Mouse (Mus musculus): ENCODE measurements around the gene 2510009E07Rik. TPM values are rescaled to one million over a fixed set of nuclear protein-coding genes. Genes with fewer than 3 reads are reported as not detected.
"Not testable (repeated sequence)": the region's sequence is repeated elsewhere in the genome, so short reads cannot be mapped to it uniquely, and the experiment has no call there.

2510009E07Rik gene
- total RNA-seq, 2 experiments from 2014 or later: 53.3 to 58.9 TPM

- DNase-seq (ENCODE audit: low spot score in 2 of 2): no peak
- intact Hi-C loops (cut with DNase I): no loop called here
These were observed 5.3 kb downstream of the 2510009E07Rik start for GRCm38 (mm10) chr16:21689141-21689540.

DNA sequence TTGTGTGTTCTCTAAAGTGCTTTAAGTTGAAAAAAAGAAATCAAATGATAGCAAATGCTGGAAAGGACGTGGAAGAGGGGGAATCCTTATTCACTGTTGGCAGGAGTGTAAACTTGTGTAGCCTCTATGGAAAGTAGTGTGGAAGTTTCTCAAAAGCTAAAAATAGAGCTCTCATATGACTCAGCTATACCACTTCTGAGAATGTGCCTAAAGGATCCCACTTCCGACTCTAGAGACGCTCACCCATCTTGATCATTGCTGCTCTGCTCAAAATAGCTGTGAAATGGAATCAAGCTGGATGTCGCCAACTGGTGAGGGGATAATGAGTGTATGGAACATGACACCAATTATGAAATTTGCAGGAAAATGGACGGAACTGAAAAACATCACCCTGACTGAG, 7.1 kb downstream of the 2510009E07Rik start:
- intact Hi-C loops (cut with DNase I): no loop called here
- DNase-seq (ENCODE audit: low spot score in 2 of 2): peak in 1 of 2 experiments; percentile 73

- intact Hi-C loops (cut with DNase I): no loop called here
- DNase-seq (ENCODE audit: low spot score in 2 of 2): no peak
These were observed 17.7 kb downstream of the 2510009E07Rik start for GRCm38 (mm10) chr16:21676791-21677190.

- DNase-seq (ENCODE audit: low spot score in 2 of 2); intact Hi-C loops (cut with DNase I): not testable (repeated sequence)
These were observed 20.8 kb downstream of the 2510009E07Rik start for GRCm38 (mm10) chr16:21673651-21674050.

- intact Hi-C loops (cut with DNase I); DNase-seq (ENCODE audit: low spot score in 2 of 2): not testable (repeated sequence)
These were observed 21.4 kb downstream of the 2510009E07Rik start for GRCm38 (mm10) chr16:21673046-21673445.

DNA sequence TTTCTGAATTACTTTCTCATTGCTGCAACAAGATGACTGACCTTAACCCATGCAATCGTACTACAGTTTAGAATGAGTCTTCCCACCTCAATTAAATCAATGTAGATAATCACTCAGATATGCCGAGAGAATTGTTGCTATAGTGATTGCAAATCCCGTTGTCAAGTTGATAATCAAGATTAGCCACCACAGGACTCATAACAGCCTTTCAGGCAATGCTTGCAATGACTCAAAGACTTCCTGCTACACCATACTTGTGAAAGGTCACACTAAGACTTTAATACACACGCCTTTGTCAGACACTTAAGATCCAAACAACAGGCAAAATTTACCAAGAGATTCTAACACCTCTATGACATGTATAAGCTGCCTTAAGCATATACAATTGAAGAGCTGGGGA, 22.6 kb downstream of the 2510009E07Rik start:
- no peak for DNase-seq (ENCODE audit: low spot score in 2 of 2)
- intact Hi-C loops (cut with DNase I): no loop called here

DNA sequence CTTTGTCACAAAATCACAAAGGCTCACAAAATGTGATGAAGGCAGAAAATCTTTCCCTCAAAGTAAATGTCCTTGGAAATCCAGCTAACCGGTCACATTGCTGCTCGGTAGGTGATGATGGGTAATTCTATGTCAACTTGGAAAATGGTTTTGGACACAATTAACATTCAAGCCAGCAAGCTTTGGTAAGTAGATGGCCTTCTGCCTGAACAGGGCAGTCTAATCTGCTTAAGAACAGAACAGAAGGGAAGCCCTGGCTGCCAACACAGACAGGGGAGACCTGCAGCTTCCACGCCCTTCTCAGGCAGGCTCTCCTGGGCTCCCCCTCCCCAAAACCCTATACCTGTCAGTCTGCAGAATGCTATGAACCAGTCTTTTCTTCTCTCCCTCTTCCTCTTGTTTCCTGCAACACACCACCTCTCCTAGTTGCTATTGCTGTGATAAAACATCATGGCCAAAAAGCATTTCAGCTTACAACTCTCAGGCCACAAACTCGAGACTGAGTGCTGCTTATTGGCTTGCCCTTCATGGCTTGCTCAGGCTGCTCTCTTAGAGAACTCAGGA, 29.0 kb downstream of the 2510009E07Rik start:
- DNase-seq (ENCODE audit: low spot score in 2 of 2): no peak
- intact Hi-C loops (cut with DNase I): no loop called here

- intact Hi-C loops (cut with DNase I): no loop called here
- no peak for DNase-seq (ENCODE audit: low spot score in 2 of 2)
These were observed 29.7 kb downstream of the 2510009E07Rik start for GRCm38 (mm10) chr16:21664633-21665363.

DNA sequence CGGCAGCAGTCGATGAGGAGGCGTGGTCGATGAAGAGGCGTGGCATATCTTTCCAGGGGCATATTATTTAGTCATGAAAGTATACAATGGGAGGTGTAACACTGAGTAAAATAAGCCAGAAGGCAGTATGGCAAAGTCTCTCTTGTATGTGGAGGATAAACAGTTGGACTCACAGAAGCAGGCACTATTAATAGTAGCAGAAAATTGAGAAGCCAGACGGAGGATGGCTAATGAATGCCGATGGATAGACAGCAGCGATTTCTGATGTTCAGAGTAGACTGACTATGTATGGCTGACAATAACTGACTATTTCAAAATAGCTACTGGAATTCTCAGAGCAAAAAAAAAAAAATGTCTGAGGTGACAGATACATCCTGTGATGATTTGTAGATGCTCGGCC, 38.5 kb downstream of the 2510009E07Rik start:
- intact Hi-C loops (cut with DNase I): no loop called here
- DNase-seq (ENCODE audit: low spot score in 2 of 2): no peak

DNA sequence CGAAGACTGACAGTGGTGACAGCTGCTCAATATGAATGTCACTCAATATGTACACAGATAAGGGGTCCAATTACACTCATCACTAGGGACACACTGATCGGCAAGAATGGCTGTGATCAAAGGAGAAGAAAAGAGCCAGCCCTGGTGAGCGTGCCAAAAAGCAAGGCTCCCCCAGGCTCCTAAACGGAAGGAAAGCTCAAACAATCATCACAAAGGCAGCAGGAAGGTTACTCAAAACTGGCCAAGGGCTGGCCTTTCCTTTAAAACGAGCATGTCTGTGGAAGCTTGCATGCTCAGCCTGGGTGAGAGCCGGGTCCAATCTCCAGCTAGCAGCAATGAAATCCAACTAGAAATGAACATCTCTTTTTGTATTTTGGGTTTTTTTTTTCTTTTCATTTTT, 39.2 kb downstream of the 2510009E07Rik start:
- no peak for DNase-seq (ENCODE audit: low spot score in 2 of 2)
- intact Hi-C loops (cut with DNase I): no loop called here

GRCm38 (mm10) chr16:21654384-21654783, 40.1 kb downstream of the 2510009E07Rik start:
- DNase-seq (ENCODE audit: low spot score in 2 of 2): no peak
- intact Hi-C loops (cut with DNase I): loop anchor here (5.0 kb wide), 1 partner anchor 38 kb away; the partner anchor contains the start of gene 2510009E07Rik

- no peak for DNase-seq (ENCODE audit: low spot score in 2 of 2)
- intact Hi-C loops (cut with DNase I): loop anchor here (5.0 kb wide), 1 partner anchor 39 kb away; the partner anchor contains the start of gene 2510009E07Rik
These were observed 41.3 kb downstream of the 2510009E07Rik start for GRCm38 (mm10) chr16:21653151-21653550.

DNA sequence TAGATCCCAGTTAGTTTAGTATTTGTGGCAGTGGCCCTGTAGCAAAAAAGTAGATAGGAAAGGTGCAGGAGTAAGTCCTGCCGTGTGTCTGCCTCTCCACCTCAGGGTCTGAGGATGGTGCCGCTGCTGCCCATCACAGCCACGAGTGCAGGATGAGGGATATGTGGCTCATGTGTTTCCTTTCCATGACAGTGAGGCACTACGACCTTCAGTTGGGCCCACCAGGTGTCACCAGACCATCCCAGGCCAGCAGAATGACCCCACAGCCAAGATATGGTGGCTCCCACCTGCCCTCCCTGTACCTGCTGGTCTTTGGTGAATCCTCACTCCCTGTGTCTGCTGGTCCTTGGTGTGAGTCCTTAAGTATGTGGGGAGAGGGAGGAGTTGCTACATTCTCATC, 43.3 kb downstream of the 2510009E07Rik start:
- intact Hi-C loops (cut with DNase I): loop anchor here (5.0 kb wide), 1 partner anchor 41 kb away; the partner anchor contains the start of gene 2510009E07Rik
- no peak for DNase-seq (ENCODE audit: low spot score in 2 of 2)

DNA sequence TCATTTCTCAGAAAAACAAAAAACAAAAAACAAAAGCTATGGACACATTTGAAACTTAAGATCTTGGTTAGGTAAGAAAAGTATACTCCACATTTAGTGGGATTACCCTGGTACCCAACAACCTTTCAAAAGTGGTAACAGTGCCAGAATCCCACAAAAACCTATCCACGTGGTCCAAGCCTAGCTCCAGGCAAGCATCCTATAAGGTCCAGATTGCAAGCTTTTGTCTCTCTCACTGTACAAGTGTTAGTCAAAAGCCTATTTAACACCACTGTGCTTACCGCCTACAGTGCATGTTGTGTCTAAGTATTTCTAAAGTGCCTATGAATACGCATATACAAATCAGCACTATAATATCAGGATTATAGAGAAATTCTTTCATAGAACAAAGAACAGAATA, 44.2 kb downstream of the 2510009E07Rik start:
- peak in 1 of 2 experiments; percentile 34 for DNase-seq (ENCODE audit: low spot score in 2 of 2)
- intact Hi-C loops (cut with DNase I): loop anchor here (5.0 kb wide), 1 partner anchor 42 kb away; the partner anchor contains the start of gene 2510009E07Rik

DNA sequence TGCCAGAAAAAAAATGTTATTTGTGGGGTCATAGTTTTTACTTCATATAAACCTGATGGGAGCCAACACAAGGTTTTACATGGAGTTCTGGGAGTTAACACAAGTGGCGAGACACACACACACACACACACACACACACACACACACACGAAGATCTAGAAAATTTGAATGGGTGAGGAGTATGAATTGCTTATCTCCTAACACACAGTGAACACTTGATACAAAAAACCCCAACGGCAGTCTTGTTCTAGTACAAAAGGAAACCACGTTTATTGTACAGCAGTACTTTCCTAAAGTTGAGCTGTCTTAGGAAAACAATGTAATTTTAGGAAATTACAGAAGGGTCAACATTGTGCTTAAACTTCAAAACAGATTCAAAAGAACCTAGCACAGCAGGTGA, 45.7 kb downstream of the 2510009E07Rik start:
- intact Hi-C loops (cut with DNase I): no loop called here
- no peak for DNase-seq (ENCODE audit: low spot score in 2 of 2)

- intact Hi-C loops (cut with DNase I): no loop called here
- no peak for DNase-seq (ENCODE audit: low spot score in 2 of 2)
These were observed 48.0 kb downstream of the 2510009E07Rik start for GRCm38 (mm10) chr16:21646496-21646895.

GRCm38 (mm10) chr16:21645915-21646314, 48.5 kb downstream of the 2510009E07Rik start:
- intact Hi-C loops (cut with DNase I): no loop called here

GRCm38 (mm10) chr16:21644574-21644973, 49.9 kb downstream of the 2510009E07Rik start:
- no peak for DNase-seq (ENCODE audit: low spot score in 2 of 2)
- intact Hi-C loops (cut with DNase I): no loop called here

More at GRCm38 (mm10) chr16:21645915-21646314, 48.5 kb downstream of the 2510009E07Rik start:
- DNase-seq (ENCODE audit: low spot score in 2 of 2): no peak

- intact Hi-C loops (cut with DNase I): no loop called here
- DNase-seq (ENCODE audit: low spot score in 2 of 2): peak in 1 of 2 experiments; percentile 65
These were observed 50.4 kb downstream of the 2510009E07Rik start for GRCm38 (mm10) chr16:21644066-21644561.

GRCm38 (mm10) chr16:21643621-21644041, 50.8 kb downstream of the 2510009E07Rik start:
- intact Hi-C loops (cut with DNase I): no loop called here

GRCm38 (mm10) chr16:21642906-21643305, 51.6 kb downstream of the 2510009E07Rik start:
- intact Hi-C loops (cut with DNase I): no loop called here

More at GRCm38 (mm10) chr16:21643621-21644041, 50.8 kb downstream of the 2510009E07Rik start:
- peak in 1 of 2 experiments; percentile 60 for DNase-seq (ENCODE audit: low spot score in 2 of 2)

More at GRCm38 (mm10) chr16:21642906-21643305, 51.6 kb downstream of the 2510009E07Rik start:
- DNase-seq (ENCODE audit: low spot score in 2 of 2): no peak

Measured in left cerebral cortex, postnatal 25 days (tissue).